ENCODE assay signal across 7 mouse cellular contexts in the genomic region with DNA sequence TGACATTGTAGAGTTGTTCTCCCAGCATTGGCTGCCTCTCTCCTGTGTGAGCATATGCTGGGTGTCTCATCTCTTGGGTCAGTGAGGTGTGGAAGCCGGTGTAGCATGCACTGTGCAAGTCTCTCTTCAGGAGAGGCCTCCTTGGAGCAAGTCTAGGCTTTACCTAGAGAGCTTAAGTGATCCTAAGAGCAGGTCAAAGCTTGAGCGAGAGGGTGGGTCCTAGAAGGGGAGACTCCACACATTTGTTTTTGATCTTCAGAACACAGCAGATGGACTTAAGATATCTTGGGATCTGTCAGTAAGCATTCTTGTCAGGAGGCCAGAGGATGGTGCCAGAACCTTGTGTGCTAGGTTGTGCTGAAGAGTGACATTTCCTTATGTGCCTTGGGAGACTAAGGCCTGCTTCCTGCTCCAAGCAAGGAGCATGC.
DNase-seq lines count a peak whose midpoint lies in the region; ATAC-seq lines count a peak whose summit lies in the region.

No protein-coding gene starts in this region.

- DNase-seq in left cerebral cortex, postnatal 4 days = peak; percentile 43
- DNase-seq in left cerebral cortex, adult 18-20 months (ENCODE audit: low spot score in 2 of 2) = no peak
- peak; percentile 63 for DNase-seq in cerebellum, adult 8-10 months
- DNase-seq in gastrocnemius, postnatal 25 days = peak; percentile 74
- DNase-seq in lung, postnatal 36 days = peak; percentile 90
- DNase-seq in ovary, adult 18-20 months (ENCODE audit: low spot score) = no peak

- intact Hi-C loops in left cerebral cortex, postnatal 4 days (cut with DNase I) = no loop called here

- no peak for ATAC-seq in megakaryocyte, adult 5-6 weeks (ENCODE audit: poor library complexity, severe bottlenecking)

Comparison
In these comparisons a context has a peak if more than half of its experiments do, and no peak if none do; other contexts are left out.
1. DNase-seq: peak in left cerebral cortex, postnatal 4 days (single experiment), cerebellum, adult 8-10 months (single experiment), gastrocnemius, postnatal 25 days (single experiment) and lung, postnatal 36 days (single experiment); none in left cerebral cortex, adult 18-20 months (0 of 2) and ovary, adult 18-20 months (single experiment).